Mouse (Mus musculus): ENCODE data around the gene Trip4.
"Not testable (repeated sequence)": the region's sequence is repeated elsewhere in the genome, so short reads cannot be mapped to it uniquely, and the experiment has no call there.

DNA sequence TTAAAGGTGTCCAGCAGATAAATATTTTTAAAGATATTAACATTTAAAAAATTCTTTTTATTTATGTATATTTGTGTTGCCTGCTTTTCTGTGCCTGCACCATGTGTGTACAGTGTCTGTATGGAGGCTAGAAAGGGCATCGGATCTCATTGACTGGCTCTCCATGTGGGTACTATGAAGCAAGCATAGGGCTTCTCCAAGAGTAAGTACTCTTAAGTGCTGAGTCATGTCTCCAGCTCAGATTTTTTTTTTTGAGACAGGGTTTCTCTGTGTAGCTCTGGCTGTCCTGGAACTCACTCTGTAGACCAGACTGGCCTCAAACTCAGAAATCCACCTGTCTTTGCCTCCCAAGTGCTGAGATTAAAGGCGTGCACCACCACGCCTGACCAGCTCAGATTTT is 129.0 kb downstream of the Trip4 start:
- peak; percentile 33 for TF ChIP-seq EP300 (IDR thresholded peaks at IDR 0.05)
- TF ChIP-seq CTCF (IDR thresholded peaks at IDR 0.05): not testable (repeated sequence)

Data from lung, postnatal 0 days (tissue).